Mouse (Mus musculus) layer of hippocampus, adult 9-10 months (tissue): ENCODE data around the gene Tmem98.

Experiments used
- DNase-seq: peaks from one replicate; pipeline ENCODE4 v3.0.0; 2022; ENCODE audit warnings: low spot score

Gene Tmem98

DNA sequence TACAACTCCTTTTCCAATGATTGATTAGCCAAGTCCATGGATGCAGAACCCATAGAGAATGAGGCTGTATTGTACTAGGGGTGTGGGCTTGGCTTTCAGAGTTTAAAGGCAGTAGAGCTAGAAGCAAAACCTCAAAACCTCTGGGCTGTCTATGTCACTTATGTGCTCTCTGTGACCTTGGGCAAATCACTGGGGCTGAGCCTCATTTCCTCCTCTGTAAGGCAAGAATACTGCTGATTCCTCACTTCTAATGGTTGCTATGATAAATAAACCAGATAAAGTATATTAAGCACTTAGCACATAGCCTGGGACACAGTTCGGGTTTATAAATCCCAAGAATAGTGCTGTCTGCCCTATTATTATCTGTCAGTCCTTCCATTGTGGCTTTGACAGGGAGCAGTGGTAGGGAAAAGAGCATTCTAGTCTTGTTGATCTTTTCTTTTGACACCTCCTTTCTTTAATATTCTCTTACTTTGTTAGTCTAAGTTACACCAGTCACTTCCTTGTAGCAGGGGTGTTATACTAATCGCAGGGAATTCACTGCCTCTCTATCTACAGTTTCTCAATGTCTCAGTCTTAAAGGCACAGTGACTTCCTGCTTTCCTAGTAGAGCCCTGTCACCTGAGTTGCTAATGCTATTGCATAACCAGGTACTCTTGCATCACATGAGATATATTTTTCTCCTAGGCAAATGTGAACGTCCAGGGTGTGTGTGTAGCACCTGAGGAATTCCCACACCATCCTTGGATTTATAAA is 18.1 kb upstream of the Tmem98 start:
- no peak for DNase-seq

DNA sequence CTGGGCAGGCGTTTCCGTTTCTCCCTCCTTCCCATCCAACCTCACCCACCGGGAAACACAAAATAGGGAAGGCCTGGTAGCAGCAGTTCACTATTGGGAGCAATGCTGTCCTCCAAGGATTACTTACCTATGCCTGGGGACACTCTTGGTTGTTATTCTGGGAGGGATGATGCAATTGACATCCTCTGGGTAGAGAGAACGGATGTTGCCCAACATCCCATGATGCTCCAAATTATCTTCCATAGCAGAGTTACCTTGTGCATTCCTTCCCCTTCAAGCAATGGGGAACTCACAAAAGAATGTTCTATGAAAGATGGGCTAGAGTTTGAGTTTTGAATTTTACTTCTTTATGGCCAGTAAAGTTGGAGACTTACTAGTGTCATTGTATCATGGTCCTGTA is 16.6 kb upstream of the Tmem98 start:
- DNase-seq, result no peak

DNA sequence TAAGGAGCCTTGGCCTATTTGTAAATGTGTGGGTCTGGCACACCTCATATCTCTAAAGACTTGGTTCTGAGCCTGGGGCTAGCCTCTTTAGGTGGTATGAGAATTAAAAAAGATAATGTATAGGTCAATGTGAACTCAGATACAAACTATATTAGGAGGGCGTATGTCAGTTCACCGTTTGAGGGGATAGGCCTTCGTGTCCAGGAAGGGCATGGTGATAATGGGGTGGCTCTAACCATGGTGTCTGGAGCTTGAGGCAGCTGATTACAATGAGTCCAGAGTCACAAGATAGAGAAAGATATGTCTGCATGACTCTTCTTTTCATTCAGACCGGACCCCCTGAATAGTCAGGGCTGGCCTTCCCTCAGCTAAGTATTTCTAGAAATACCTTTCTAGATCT is 15.7 kb upstream of the Tmem98 start:
- no peak for DNase-seq

DNA sequence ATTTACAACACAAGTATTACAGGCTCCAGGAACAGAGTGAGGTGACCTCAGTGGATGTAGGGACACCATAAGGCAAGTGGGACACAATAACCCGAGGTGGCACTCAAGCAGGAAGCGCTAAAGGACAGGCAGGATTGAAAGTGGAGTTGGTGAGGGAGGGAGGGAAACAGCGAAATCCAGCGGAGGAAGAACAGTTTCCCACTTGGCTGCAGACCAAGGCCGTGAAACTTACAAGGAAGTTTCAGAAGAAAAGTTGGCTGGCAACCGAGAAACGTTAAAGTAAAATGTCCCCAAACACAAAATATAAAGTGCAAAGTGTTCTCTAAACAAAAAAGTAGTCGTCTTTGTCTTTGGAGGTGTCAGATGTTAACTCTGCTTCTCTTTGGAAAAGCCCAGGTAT is 14.5 kb upstream of the Tmem98 start:
- no peak for DNase-seq

DNA sequence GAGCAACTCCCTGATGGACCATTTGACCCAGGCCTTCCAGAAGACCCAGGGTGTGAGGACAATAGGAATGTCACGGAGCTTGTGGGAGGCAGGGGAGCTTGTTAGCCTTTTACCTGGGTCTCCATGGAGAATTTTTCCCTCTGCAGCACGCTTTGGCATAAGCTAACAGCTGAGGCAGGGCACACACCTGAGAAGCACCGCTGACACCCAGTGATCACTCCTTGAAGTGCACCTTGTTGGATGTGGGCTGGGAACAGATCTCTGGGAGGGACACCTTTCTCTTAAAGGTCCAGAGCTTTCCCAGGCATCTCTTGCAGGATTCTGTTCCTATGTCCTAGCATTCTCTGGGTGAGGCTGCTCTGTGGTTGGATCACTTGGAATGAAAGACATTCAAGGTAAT is 10.0 kb upstream of the Tmem98 start:
- no peak for DNase-seq

DNA sequence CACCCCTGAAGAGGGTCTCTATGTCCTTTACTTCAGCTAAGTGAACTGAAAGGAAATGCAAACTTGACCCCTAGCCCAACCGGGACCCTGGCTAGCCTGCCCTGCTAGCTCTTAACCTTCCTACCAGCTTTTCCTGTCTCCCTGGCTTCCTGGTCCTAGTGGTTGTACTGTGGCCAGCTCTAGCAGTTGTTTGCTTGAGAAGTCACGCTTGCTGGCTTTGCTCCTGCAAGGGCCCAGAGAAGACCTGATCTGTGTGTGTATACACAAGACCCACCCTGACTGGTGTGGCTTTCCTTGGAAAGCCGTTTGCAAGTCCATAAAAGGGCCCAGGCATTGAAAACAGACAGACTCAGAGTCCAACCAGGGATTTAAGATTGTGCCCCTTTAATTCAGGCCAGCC is 7.3 kb upstream of the Tmem98 start:
- DNase-seq, result no peak

DNA sequence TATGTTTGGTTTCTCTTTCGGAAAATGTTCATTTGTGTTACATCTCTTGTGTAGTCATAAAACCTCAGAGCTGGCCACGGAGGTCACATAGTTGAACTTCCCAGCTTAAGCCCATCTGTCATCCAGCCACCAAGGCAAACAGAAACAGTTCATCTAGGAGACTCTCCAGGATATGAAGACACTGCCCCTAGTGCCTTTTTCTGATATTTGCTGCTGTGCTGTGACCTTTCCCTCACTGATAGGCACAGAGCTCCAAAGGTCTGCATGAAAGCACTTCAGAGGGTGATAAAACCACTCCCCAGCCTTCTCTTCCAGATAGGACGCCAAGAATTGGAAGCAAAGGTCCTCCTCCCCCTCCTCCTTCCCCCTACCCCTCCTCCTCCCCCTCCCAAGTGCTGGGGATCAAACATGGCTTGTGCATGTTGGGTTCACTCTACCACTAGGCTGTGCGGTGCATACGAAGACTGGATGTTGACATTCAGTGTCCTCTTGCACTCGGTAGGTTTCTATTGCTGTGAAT is 1.4 kb upstream of the Tmem98 start:
- no peak for DNase-seq

DNA sequence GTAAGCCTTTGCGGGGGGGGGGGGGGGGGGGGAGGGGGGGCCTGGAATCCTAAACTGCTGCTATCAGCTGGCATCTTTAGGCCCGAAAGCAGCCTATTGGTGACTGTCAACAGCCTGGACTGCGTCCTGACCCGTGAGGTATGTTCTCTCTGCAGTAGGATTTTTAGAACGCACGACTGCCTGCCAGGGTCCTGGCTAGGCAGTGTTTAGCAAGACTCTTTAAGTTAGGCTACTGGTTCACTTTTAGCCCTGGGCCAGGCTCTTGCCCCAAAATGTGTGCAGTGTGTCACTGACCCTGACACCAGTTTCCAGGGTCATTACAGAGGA is 346 bp upstream of the Tmem98 start:
- DNase-seq, result no peak

DNA sequence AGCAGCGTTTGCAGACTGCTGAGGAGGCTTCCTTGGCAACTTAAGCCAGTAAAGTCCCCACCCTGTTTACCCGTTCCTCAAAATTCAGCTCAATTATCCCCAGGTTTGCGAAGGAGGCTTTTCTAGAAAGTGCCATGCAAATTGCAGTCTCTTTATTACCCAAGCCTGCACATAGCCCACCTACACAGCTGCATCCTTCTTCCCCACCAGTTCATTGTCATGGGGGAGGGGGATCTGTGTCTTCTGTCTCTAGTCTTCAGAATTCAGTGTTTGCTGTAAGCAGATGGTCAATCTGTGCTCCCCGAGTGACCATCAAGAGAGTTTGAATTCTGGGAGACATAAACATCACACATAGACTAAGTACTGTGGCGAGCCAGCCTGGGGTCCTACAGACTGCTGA is 1.2 kb downstream of the Tmem98 start:
- no peak for DNase-seq

DNA sequence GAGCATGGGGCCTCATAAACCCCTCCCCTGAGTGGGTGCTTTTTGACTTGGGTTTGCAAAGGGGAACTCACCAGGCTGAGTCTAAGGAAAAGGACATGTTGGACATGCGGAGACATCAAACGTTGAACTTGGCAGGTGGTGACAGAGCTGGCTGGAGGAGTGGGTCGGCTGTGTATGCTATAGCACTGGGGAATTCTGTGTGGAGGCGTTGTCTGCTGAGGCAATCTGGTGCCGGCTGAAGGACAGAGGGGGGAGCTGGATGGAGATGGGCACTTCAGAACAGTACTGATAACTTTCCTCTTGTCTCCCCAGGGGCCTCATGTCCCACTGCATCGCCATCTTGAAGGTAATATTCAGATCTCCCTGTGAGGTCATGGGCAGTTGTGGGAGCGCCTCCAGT is 5.4 kb downstream of the Tmem98 start:
- DNase-seq, result no peak

DNA sequence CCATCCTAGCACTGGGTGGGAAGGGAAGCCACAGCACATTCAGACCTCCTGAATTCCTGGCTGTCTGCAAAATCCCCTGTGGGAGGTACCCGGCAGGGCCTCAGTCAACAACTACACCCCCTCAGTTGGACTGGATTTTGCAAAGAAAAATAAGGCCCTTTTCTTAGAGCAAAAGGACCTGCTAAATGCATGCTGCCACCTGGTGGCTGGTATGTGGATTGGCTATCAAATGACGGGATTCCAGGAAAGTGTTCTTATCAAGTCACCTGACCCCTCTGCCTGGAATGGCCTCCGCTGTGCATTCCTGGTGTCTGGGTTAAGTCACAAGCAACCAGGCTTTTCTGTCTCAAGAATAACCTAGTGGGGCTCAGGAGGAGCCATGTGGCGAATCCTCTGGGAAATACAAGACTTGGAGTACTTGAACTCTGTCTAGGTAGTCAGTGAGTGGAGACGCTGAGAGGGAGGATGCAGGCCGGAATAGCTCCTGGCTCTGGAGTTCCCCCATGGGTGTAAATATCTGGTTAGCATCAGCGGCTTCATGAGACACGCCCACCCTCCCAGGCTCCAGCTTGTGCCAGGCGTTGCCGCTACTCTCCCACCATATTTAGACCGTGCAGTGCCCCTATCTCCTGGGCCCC is 8.2 kb downstream of the Tmem98 start:
- DNase-seq, result peak; percentile 24

DNA sequence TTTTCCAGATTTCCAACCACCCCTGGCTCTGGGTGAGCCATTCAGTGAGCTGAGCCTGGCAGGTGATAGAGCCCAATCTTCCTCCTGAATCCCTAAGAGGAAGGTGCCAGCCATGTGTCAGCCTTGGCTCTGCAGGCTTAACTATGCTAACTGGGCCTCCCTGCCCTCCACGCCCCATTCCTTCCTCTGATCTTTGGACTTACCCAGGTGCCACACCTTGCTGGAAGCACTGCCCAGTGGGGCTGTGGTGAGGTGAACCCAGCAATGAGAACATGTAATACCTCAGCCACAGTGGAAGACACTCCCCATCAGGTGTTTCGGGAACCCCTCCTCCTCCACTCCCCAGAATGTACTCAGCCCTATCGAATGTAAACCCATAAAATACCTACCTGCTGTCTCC is 10.1 kb downstream of the Tmem98 start:
- DNase-seq, result no peak

DNA sequence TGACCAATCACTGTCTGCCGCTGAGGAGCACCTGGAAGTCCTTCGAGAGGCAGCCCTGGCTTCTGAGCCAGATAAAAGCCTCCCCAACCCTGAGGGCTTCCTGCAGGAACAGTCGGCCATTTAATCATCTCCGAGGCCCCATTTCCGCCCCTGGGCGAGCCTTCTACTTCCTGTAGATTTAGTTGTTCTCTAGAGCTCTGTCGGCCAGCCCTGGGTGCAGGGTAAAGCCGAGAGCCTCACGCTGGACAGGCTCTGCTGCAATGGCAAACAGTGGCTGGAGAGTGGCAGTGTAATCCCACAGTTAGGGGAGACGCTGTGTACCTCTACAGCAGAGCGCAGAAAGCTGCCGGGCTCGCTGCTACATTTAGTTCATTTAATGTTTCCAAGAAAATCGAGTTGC is 11.3 kb downstream of the Tmem98 start:
- no peak for DNase-seq

DNA sequence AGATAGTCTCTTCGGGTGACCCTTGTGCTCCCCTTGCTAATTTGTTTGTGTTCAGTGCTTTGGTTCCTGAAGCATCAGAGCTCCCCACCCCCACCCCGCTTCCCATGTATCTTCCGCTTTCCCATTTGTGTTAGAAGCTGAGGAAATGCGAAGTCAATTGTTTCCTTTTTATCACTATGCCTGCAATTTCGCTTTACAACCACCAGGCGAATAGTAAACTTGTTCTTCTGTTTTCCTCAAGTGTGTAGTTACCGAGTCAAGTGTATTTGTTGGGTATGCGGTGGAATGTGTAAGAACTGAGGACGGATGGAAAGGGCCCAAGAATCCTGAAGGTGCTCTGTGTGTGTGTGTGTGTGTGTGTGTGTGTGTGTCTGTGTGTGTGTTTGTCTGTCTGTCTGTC is 11.8 kb downstream of the Tmem98 start:
- no peak for DNase-seq

DNA sequence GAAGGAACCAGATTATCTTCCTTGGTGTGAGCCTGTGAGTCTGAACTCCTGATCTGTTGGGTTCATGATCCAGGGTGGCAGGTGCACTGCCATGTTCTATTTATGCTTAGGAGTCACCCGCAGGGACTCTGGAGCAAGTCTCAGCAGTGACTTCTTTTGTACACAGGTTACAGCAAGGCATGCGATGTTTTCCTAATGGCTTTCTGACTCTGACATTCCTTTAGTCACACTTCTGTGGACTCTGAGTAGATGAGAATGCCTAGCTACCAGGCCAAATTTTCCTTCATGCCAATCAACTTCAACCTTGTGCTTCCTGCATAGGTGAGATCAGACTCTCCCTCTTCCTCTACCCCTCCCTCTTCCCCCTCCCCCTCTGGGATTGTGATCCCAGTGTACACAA is 25.4 kb downstream of the Tmem98 start:
- DNase-seq, result no peak

DNA sequence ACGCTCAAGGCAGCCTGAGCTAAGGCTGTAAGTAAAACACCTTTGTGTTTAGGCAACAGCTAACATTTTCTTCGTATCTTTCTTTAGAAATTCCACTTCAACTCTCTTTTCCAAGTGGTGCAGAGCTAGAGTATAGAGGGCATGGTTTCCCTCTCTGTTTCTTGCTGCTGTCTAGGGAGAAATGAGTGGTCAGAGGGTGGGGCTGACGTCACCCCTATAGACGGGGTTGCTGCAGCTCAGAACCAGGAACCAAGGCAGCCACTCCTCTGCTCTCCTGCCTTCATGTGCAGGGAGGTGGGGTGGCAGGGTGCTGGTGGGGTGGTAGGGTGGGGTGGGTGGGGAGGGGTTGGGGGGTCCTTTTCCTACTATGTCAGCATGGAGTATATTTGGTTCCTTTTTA is 25.9 kb downstream of the Tmem98 start:
- no peak for DNase-seq

DNA sequence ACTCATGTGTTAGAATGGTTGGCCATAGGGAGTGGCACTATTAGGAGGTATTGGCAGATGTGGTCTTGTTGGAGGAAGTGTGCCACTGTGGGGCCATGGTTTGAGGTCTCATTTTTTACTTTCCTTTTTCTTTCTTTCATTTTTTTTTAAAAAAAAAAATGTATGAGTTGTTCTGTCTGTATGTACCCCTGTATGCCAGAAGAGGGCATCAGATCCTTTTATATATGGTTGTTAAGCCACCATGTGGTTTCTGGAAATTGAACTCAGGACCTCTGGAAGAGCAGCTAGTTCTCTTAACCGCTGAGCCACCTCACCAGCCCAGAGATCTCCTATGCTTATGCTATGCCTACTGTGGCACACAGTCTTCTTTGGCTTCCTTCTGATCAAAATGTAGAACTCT is 28.7 kb downstream of the Tmem98 start:
- DNase-seq, result no peak

DNA sequence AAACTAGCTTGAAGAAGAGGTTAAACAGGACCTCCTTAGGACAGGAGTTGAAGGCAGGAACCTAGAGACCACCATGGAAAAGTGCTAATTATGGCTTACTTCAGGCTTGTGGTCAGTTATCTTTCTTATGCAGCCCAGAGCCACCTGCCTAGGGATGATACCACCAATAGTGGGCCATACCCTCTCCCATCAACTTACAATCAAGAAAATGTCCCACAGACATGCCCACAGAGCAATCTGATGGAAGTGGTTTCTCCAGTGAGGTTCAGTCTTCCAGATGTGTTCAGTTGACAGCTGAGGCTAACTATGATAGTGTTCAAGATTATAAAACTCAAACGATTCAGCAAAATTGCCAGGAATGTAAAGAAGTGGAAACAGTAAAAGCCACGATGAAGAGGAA is 33.5 kb downstream of the Tmem98 start:
- DNase-seq, result no peak

DNA sequence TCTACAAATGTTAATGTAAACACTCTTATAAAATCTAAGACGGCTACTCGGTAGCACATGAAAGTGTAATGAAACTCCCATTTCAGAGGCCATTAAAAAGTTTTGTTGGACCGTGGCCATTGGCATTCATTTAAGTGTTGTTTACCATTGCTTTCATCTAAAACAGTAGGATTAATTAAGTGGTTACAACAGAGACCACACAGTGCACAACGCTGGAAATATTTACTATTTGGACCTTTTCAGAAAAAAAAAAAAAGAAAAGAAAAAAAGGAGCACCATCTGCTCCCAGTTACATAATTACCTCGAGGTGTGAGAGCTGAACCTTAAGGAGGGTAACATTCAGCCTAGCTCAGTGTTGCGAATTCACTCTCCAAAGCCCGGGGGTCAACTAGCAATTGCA is 35.5 kb downstream of the Tmem98 start:
- DNase-seq, result no peak

DNA sequence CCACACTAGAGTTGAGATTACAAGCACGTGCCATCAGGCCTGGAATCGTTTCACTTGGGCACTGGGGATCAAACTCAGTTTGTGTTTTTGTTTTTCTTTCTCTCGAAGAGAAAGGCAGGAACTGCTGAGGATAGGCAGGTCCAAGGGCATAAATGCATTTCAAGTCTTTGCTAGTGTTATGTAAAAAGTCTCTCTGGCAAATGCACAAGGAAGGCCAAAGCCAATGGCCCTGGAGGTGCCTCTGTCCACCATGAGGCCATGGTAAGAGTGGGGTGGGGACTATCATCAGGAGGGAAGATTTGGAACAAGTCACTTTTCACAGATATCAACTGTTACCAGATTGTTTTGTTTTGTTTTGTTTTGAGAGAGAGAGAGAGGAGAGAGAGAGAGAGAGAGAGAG is 36.1 kb downstream of the Tmem98 start:
- DNase-seq, result no peak

DNA sequence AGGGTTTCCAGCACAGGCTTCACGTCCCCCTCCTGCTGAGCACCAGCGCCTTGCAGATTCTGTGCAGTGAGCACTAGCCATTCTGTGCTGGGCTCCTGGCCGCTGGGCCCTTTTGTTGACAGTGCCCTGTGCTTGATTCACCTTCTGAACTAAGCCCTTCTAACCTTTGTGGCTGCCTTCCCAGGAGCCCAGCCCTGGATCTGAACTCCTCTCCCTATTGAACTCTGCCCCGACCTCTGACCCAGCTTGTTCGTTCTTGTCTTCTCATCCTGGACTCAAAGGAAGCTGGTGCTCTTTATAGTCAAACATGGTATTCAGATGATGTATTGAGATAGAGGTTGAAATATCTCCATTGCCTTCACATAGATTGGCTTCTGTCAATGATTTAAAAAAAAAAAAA is 38.2 kb downstream of the Tmem98 start:
- no peak for DNase-seq

DNA sequence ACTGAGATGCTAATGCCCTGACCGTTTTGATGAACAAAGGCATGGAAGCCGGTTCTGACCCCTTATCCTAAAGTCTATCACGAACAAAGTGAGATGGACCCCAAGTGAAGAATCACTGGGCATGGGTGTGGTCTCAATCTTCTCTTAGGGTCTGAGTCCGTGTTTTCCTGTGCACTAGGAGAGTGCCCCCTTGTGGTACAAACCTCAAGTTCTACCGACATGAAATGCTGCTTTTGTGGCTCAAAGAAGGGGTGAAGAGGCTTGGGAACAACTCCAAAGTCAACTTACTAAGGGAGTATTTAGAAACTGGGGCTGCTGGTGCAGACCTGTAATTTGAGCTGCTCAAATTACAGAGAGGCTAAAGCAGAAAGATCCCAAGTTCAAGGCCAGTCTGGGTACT is 41.9 kb downstream of the Tmem98 start:
- no peak for DNase-seq

DNA sequence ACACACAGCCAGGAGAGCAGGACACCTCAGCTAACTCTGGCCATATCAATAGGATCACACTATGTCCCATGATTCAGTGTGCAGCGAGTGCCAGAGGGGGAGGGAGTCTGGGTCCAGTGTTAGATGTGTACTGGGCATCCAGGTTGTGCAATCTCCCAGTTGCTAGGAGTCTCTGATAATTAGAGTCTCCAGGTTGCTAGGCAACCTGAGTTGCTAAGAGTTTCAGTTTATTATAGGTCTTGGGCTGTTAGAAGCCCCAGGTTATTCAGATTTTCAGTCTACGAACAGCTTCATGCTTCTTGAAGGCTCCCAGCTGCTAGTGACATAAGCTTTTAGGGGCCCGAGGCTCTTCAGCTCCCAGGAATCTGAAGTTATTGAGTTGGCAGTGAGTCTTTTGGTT is 43.0 kb downstream of the Tmem98 start:
- no peak for DNase-seq

DNA sequence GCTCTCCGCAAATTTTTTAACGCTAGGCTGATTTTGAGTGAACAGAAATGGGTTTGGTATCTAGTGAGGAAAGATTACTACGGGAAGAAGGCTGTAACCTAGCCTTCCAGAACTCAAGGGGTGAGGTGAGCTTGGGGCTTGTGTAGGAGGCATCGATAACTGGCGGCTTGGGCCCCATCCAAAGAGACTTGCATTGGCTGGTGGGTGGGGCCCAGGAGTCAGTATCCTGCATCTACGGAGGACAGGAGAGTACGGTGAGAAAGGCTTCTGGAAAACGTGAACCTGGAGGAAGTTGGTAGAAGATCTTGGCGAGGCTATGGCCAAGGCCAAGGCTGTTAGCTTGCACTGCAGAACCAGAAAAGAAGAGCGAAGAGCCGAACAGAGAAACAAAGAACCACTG is 44.5 kb downstream of the Tmem98 start:
- no peak for DNase-seq
